30 mouse cellular contexts compared by ENCODE assay signal in genomic region chr13:81684884-81685283, GRCm38 (mm10). TPM values are rescaled to one million over a fixed set of nuclear protein-coding genes. Genes with fewer than 3 reads are reported as not detected.
DNase-seq lines count a peak whose midpoint lies in the region; ATAC-seq and TF ChIP-seq lines count a peak whose summit lies in the region.
"Had no signal": no experiment of that assay in that cellular context is flagged by ENCODE, and none has a peak within 500 bp of the region (broad histone marks: within the 10 kb centered on the region; RNA-seq: fewer than 3 reads in every experiment).

No protein-coding gene starts in this region.

- H3K27me3 ChIP-seq in C2C12 (ENCODE audit: control insufficient read depth, insufficient read depth, insufficient read length) (no peaks in the 10 kb centered on the region), CH12.LX (replicated peaks) (no peaks in the 10 kb centered on the region)
- no peaks in the 10 kb centered on the region for H3K27me3 ChIP-seq in embryonic facial prominence, embryonic 10.5 days (replicated peaks; ENCODE audit: low read depth, poor library complexity, severe bottlenecking)
- H3K27me3 ChIP-seq: embryonic facial prominence, embryonic 15.5 days; forebrain, embryonic 12.5 days; heart, embryonic 13.5 days; limb, embryonic 15.5 days; liver, embryonic 13.5 days; midbrain, embryonic 15.5 days; neural tube, embryonic 12.5 days had no signal

- no peak for TF ChIP-seq CTCF in C2C12 (IDR thresholded peaks at IDR 0.05; ENCODE audit: control insufficient read depth, insufficient read depth, insufficient read length)
- no peak for TF ChIP-seq CTCF in CH12.LX (conservative IDR thresholded peaks at IDR 0.05 in 1 of 2, IDR thresholded peaks at IDR 0.05 in 1 of 2; ENCODE audit: low read depth in 2 of 2, low read length in 2 of 2)

- H3ac ChIP-seq in C2C12 (ENCODE audit: control insufficient read depth, insufficient read length, low read depth) = no peak overlapping the region

- 92% methylated on average over 3 of the region's 3 CpGs for WGBS in embryonic facial prominence, embryonic 10.5 days

- H3K9me3 ChIP-seq in CH12.LX (replicated peaks; ENCODE audit: low read length) = no peaks in the 10 kb centered on the region
- H3K9me3 ChIP-seq in embryonic facial prominence, embryonic 10.5 days = no peaks in the 10 kb centered on the region
- H3K9me3 ChIP-seq: embryonic facial prominence, embryonic 15.5 days; forebrain, embryonic 12.5 days; heart, embryonic 13.5 days; limb, embryonic 10.5 days; limb, embryonic 15.5 days; liver, embryonic 13.5 days; midbrain, embryonic 10.5 days; midbrain, embryonic 15.5 days; neural tube, embryonic 12.5 days had no signal

- H3K27ac ChIP-seq in CH12.LX (ENCODE audit: insufficient read depth, low read depth) = no peak overlapping the region
- H3K27ac ChIP-seq in embryonic facial prominence, embryonic 10.5 days (replicated peaks) = no peak overlapping the region
- H3K27ac ChIP-seq: embryonic facial prominence, embryonic 15.5 days; forebrain, embryonic 12.5 days; heart, embryonic 13.5 days; hindbrain, embryonic 14.5 days; kidney, postnatal 0 days; limb, embryonic 10.5 days; limb, embryonic 15.5 days; liver, embryonic 13.5 days; midbrain, embryonic 10.5 days; midbrain, embryonic 15.5 days; neural tube, embryonic 12.5 days had no signal

- no peak for TF ChIP-seq POLR2A in CH12.LX (IDR thresholded peaks at IDR 0.05; ENCODE audit: low read depth, low read length)

- H3K4me2 ChIP-seq in CH12.LX (ENCODE audit: insufficient read depth, low read depth, poor library complexity, severe bottlenecking) = no peak overlapping the region
- H3K4me2 ChIP-seq: embryonic facial prominence, embryonic 15.5 days; forebrain, embryonic 12.5 days; heart, embryonic 13.5 days; hindbrain, embryonic 14.5 days; limb, embryonic 15.5 days; liver, embryonic 13.5 days; midbrain, embryonic 15.5 days; neural tube, embryonic 12.5 days had no signal

- H3K36me3 ChIP-seq in C2C12 (ENCODE audit: control insufficient read depth, insufficient read depth) = peaks cover 63% of the 10 kb centered on the region
- H3K36me3 ChIP-seq in CH12.LX (replicated peaks in 1 of 2; ENCODE audit: control insufficient read depth in 1 of 2, insufficient read depth in 1 of 2, low read length in 1 of 2) = peaks cover 19 to 70% of the 10 kb centered on the region in 2 experiments
- peaks cover 31% of the 10 kb centered on the region for H3K36me3 ChIP-seq in embryonic facial prominence, embryonic 10.5 days (replicated peaks)
- H3K36me3 ChIP-seq: midbrain, embryonic 15.5 days; neural tube, embryonic 12.5 days had no signal

- peak; percentile 92 for ATAC-seq in activated CD4-positive, CD25-positive, alpha-beta regulatory T cell, adult 4 months
- no peak for ATAC-seq in granulocyte monocyte progenitor cell, adult 5-6 weeks (replicated peaks; ENCODE audit: poor library complexity, severe bottlenecking)
- ATAC-seq: forebrain, postnatal 0 days; midbrain, embryonic 15.5 days had no signal

- H3K79me2 ChIP-seq in C2C12 (ENCODE audit: control insufficient read depth, insufficient read depth) = no peaks in the 10 kb centered on the region
- H3K79me2 ChIP-seq in CH12.LX (replicated peaks; ENCODE audit: control insufficient read depth, extremely low read depth, insufficient read depth, poor library complexity, severe bottlenecking) = no peaks in the 10 kb centered on the region

- in situ Hi-C loops in CH12.LX (cut with MboI; ENCODE audit: low pct_ligation_motif_present, low pct_unique_long_range_greater_than_20kb, low sequenced_read_pairs) = no loop called here

- no peak overlapping the region for H3K9ac ChIP-seq in CH12.LX (ENCODE audit: insufficient read depth, low read depth)
- H3K9ac ChIP-seq: embryonic facial prominence, embryonic 15.5 days; forebrain, embryonic 12.5 days; forebrain, postnatal 0 days; heart, embryonic 13.5 days; hindbrain, embryonic 14.5 days; limb, embryonic 15.5 days; liver, embryonic 13.5 days; midbrain, embryonic 15.5 days; neural tube, embryonic 12.5 days had no signal

- DNase-seq in CH12.LX (ENCODE audit: extremely low read depth) = peak; percentile 28
- no peak for DNase-seq in cerebellum, postnatal 4 days (ENCODE audit: low spot score in 2 of 2)
- DNase-seq in kidney, adult 11 months = no peak
- DNase-seq in embryonic facial prominence, embryonic 10.5 days (ENCODE audit: low spot score) = no peak
- DNase-seq: adrenal gland, postnatal 25 days; cerebellum, adult 18-20 months; cerebellum, postnatal 10 days; forebrain, postnatal 0 days; heart, postnatal 10 days; kidney, adult 2 months; liver, embryonic 13.5 days; lung, adult 2 months; lung, postnatal 10 days; right cerebral cortex, adult 18-20 months; right cerebral cortex, postnatal 4 days had no signal

- H3K79me3 ChIP-seq in C2C12 (ENCODE audit: low read depth) = no peaks in the 10 kb centered on the region

- peaks cover 0 to 3% of the 10 kb centered on the region in 2 experiments; a peak in 1 of 4 replicates for H3K4me1 ChIP-seq in CH12.LX (ENCODE audit: control insufficient read depth in 1 of 2, insufficient read depth in 2 of 2)
- H3K4me1 ChIP-seq in embryonic facial prominence, embryonic 10.5 days = no peaks in the 10 kb centered on the region
- H3K4me1 ChIP-seq: embryonic facial prominence, embryonic 15.5 days; forebrain, embryonic 12.5 days; limb, embryonic 10.5 days; limb, embryonic 15.5 days; midbrain, embryonic 10.5 days; midbrain, embryonic 15.5 days had no signal

- TF ChIP-seq RAD21 in CH12.LX (IDR thresholded peaks at IDR 0.05; ENCODE audit: low read depth, low read length) = no peak

- H3K4me3 ChIP-seq in C2C12 (ENCODE audit: insufficient read depth, poor library complexity, severe bottlenecking) (no peak overlapping the region), CH12.LX (replicated peaks in 1 of 3; ENCODE audit: low read depth in 2 of 3, low read length in 2 of 3, poor library complexity in 1 of 3) (no peak overlapping the region)
- no peak overlapping the region for H3K4me3 ChIP-seq in embryonic facial prominence, embryonic 10.5 days
- H3K4me3 ChIP-seq: embryonic facial prominence, embryonic 15.5 days; forebrain, embryonic 12.5 days; heart, embryonic 13.5 days; limb, embryonic 10.5 days; limb, embryonic 15.5 days; liver, embryonic 13.5 days; midbrain, embryonic 10.5 days; midbrain, embryonic 15.5 days; neural tube, embryonic 12.5 days had no signal

- no peak for TF ChIP-seq EP300 in CH12.LX (IDR thresholded peaks at IDR 0.05; ENCODE audit: low read length)

- dilution Hi-C loops in CH12.LX (cut with MboI; ENCODE audit: extremely low pct_ligation_motif_present, extremely low pct_unique_long_range_greater_than_20kb, low sequenced_read_pairs) = no loop called here

TF ChIP-seq in C2C12, 6 proteins besides CTCF, POLR2A, EP300 and RAD21 (continues in another document):
- TF ChIP-seq MYOG (IDR thresholded peaks at IDR 0.05; ENCODE audit: control insufficient read depth, extremely low read depth, insufficient read length) (no peak), FOSL1 (IDR thresholded peaks at IDR 0.05; ENCODE audit: insufficient read depth, low read length, poor library complexity, severe bottlenecking) (peak; percentile 76)

TF ChIP-seq in CH12.LX, 34 proteins besides CTCF, POLR2A, EP300 and RAD21:
- TF ChIP-seq KAT2A (IDR thresholded peaks at IDR 0.05; ENCODE audit: insufficient replicate concordance, low read length) (no peak), BHLHE40 (IDR thresholded peaks at IDR 0.05; ENCODE audit: low read depth, low read length) (peak; percentile 30; the same call in 1 of the 2 replicates)

RNA-seq across cellular contexts. Expression of gene Polr3g, which starts 25.9 kb away (rescaled TPM):
- polyA plus RNA-seq in C2C12 (2012; fragmentation: generic; extraction: Trizol) = 17.3 TPM
- total RNA-seq in CH12.LX (2012; rRNA removed) = 19.1 and 22.0 TPM in 2 replicates
- 51.2 and 52.5 TPM in 2 replicates for total RNA-seq in CH12.LX (2014; rRNA removed)
- polyA plus RNA-seq in CH12.LX (2012; ENCODE audit: insufficient read length, low read depth) = 45.2 and 54.0 TPM in 2 replicates
- polyA plus RNA-seq in activated CD4-positive, CD25-positive, alpha-beta regulatory T cell, adult 4 months (2017; shearing (Covaris generic)) = 10 to 100 TPM in 1 of 2 experiments, 1 to 10 TPM in 1; 7.7 to 11.5 TPM
- 19.8 and 21.8 TPM in 2 replicates for total RNA-seq in granulocyte monocyte progenitor cell, adult 5-6 weeks (2014; fragmentation: Nextera tagmentation)
- 22.9 and 29.7 TPM in 2 replicates for total RNA-seq in granulocyte monocyte progenitor cell, adult 5-6 weeks (2017)
- polyA plus RNA-seq in embryonic facial prominence, embryonic 10.5 days (2016; fragmentation: Nextera tagmentation; extraction: Ambion mirVana) = 20.1 and 24.7 TPM in 2 replicates

RNA-seq across cellular contexts. Expression of gene Mblac2, which starts 26.3 kb away (rescaled TPM):
- polyA plus RNA-seq in C2C12 (2012; fragmentation: generic; extraction: Trizol) (1.2 TPM), CH12.LX (2012; ENCODE audit: insufficient read length, low read depth) (0.13 and 0.74 TPM in 2 replicates)
- total RNA-seq in CH12.LX (2012; rRNA removed) (0.38 and 0.42 TPM in 2 replicates), CH12.LX (2014; rRNA removed) (0.54 and 0.71 TPM in 2 replicates)
- polyA plus RNA-seq in activated CD4-positive, CD25-positive, alpha-beta regulatory T cell, adult 4 months (2017; shearing (Covaris generic)) = 10 to 100 TPM; 10.9 to 16.5 TPM
- total RNA-seq in granulocyte monocyte progenitor cell, adult 5-6 weeks (2014; fragmentation: Nextera tagmentation) = 3.3 and 5.9 TPM in 2 replicates
- total RNA-seq in granulocyte monocyte progenitor cell, adult 5-6 weeks (2017) = 2.9 and 3.0 TPM in 2 replicates
- polyA plus RNA-seq in embryonic facial prominence, embryonic 10.5 days (2016; fragmentation: Nextera tagmentation; extraction: Ambion mirVana) = 3.6 and 4.3 TPM in 2 replicates

RNA-seq across cellular contexts. Expression of gene Lysmd3, which starts 27.4 kb away (rescaled TPM):
- polyA plus RNA-seq in C2C12 (2012; fragmentation: generic; extraction: Trizol) (4.9 TPM), CH12.LX (2012; ENCODE audit: insufficient read length, low read depth) (7.3 and 9.0 TPM in 2 replicates)
- total RNA-seq in CH12.LX (2012; rRNA removed) (12.4 and 15.1 TPM in 2 replicates), CH12.LX (2014; rRNA removed) (17.7 and 19.7 TPM in 2 replicates)
- polyA plus RNA-seq in activated CD4-positive, CD25-positive, alpha-beta regulatory T cell, adult 4 months (2017; shearing (Covaris generic)) = 10 to 100 TPM; 14.3 to 17.2 TPM
- 9.4 and 12.0 TPM in 2 replicates for total RNA-seq in granulocyte monocyte progenitor cell, adult 5-6 weeks (2014; fragmentation: Nextera tagmentation)
- 28.1 and 37.1 TPM in 2 replicates for total RNA-seq in granulocyte monocyte progenitor cell, adult 5-6 weeks (2017)
- polyA plus RNA-seq in embryonic facial prominence, embryonic 10.5 days (2016; fragmentation: Nextera tagmentation; extraction: Ambion mirVana) = 20.7 and 21.1 TPM in 2 replicates

RNA-seq across cellular contexts. Expression of gene Adgrv1, which starts 51.9 kb away (rescaled TPM):
- polyA plus RNA-seq in C2C12 (2012; fragmentation: generic; extraction: Trizol) (0.18 TPM), CH12.LX (2012; ENCODE audit: insufficient read length, low read depth) (0.27 and 0.31 TPM in 2 replicates)
- total RNA-seq in CH12.LX (2012; rRNA removed) (0.13 and 0.17 TPM in 2 replicates), CH12.LX (2014; rRNA removed) (0.26 and 0.44 TPM in 2 replicates)
- under 1 TPM in 1 of 2 experiments, not detected in 1; 0.66 TPM for polyA plus RNA-seq in activated CD4-positive, CD25-positive, alpha-beta regulatory T cell, adult 4 months (2017; shearing (Covaris generic))
- total RNA-seq in granulocyte monocyte progenitor cell, adult 5-6 weeks (2014; fragmentation: Nextera tagmentation) = not detected in 2 replicates
- not detected in 2 replicates for total RNA-seq in granulocyte monocyte progenitor cell, adult 5-6 weeks (2017)
- polyA plus RNA-seq in embryonic facial prominence, embryonic 10.5 days (2016; fragmentation: Nextera tagmentation; extraction: Ambion mirVana) = 10.9 and 16.9 TPM in 2 replicates
- total RNA-seq: hematopoietic stem cell, adult 5-6 weeks; megakaryocyte progenitor cell, adult 5-6 weeks had no signal
